ENCODE assay signal across 13 mouse cellular contexts in genomic region chr10:96234564-96235412, GRCm38 (mm10).
DNase-seq lines count a peak whose midpoint lies in the region; ATAC-seq lines count a peak whose summit lies in the region.
"Had no signal": no experiment of that assay in that cellular context is flagged by ENCODE, and none has a peak within 500 bp of the region (broad histone marks: within the 10 kb centered on the region; RNA-seq: fewer than 3 reads in every experiment).

No protein-coding gene starts in this region.

- no peak for ATAC-seq in midbrain, embryonic 14.5 days (ENCODE audit: low FRiP score, low TSS enrichment)
- no peak; the same call in 1 of the 2 replicates for ATAC-seq in embryonic facial prominence, embryonic 11.5 days (replicated peaks; ENCODE audit: insufficient number of reproducible peaks, low FRiP score, low TSS enrichment, low read depth)

- H3K9me3 ChIP-seq in midbrain, embryonic 14.5 days (ENCODE audit: control insufficient read depth, low read length), result no peaks in the 10 kb centered on the region
- no peaks in the 10 kb centered on the region for H3K9me3 ChIP-seq in midbrain, embryonic 10.5 days (replicated peaks)
- no peaks in the 10 kb centered on the region for H3K9me3 ChIP-seq in embryonic facial prominence, embryonic 11.5 days (replicated peaks; ENCODE audit: control insufficient read depth, low read length)
- H3K9me3 ChIP-seq: embryonic facial prominence, embryonic 13.5 days; liver, embryonic 15.5 days; midbrain, embryonic 12.5 days; neural tube, embryonic 12.5 days had no signal

- H3K27ac ChIP-seq in midbrain, embryonic 14.5 days (replicated peaks; ENCODE audit: low read depth, low read length), result no peak overlapping the region
- H3K27ac ChIP-seq in midbrain, embryonic 10.5 days (replicated peaks), result no peak overlapping the region
- no peak overlapping the region for H3K27ac ChIP-seq in embryonic facial prominence, embryonic 11.5 days (replicated peaks; ENCODE audit: low read depth, low read length)
- H3K27ac ChIP-seq: embryonic facial prominence, embryonic 13.5 days; liver, embryonic 15.5 days; midbrain, embryonic 12.5 days; neural tube, embryonic 12.5 days had no signal

- no peaks in the 10 kb centered on the region for H3K27me3 ChIP-seq in midbrain, embryonic 14.5 days (ENCODE audit: control insufficient read depth, insufficient read depth, low read length)
- H3K27me3 ChIP-seq in midbrain, embryonic 10.5 days (ENCODE audit: low read depth, poor library complexity, severe bottlenecking), result no peaks in the 10 kb centered on the region
- no peaks in the 10 kb centered on the region for H3K27me3 ChIP-seq in embryonic facial prominence, embryonic 11.5 days (ENCODE audit: control insufficient read depth, insufficient read depth, low read length)
- H3K27me3 ChIP-seq: embryonic facial prominence, embryonic 13.5 days; liver, embryonic 15.5 days; midbrain, embryonic 12.5 days; neural tube, embryonic 12.5 days had no signal

- intact Hi-C loops in left cerebral cortex, postnatal 10 days (cut with DNase I), result no loop called here

- H3K36me3 ChIP-seq in midbrain, embryonic 14.5 days (ENCODE audit: control insufficient read depth, insufficient read depth, low read length), result no peaks in the 10 kb centered on the region
- no peaks in the 10 kb centered on the region for H3K36me3 ChIP-seq in midbrain, embryonic 10.5 days
- H3K36me3 ChIP-seq in embryonic facial prominence, embryonic 11.5 days (replicated peaks; ENCODE audit: control insufficient read depth, insufficient read depth, low read depth, low read length), result no peaks in the 10 kb centered on the region
- H3K36me3 ChIP-seq: embryonic facial prominence, embryonic 13.5 days; liver, embryonic 15.5 days; midbrain, embryonic 12.5 days; neural tube, embryonic 12.5 days had no signal

- H3K4me2 ChIP-seq in midbrain, embryonic 14.5 days (ENCODE audit: low read length), result no peak overlapping the region
- H3K4me2 ChIP-seq in embryonic facial prominence, embryonic 11.5 days (ENCODE audit: low read depth, low read length), result no peak overlapping the region
- H3K4me2 ChIP-seq: embryonic facial prominence, embryonic 13.5 days; liver, embryonic 15.5 days; midbrain, embryonic 12.5 days; neural tube, embryonic 12.5 days had no signal

- DNase-seq in midbrain, embryonic 14.5 days, result peak; percentile 14
- no peak for DNase-seq in midbrain, embryonic 10.5 days (ENCODE audit: low spot score)
- peak; percentile 28 for DNase-seq in embryonic facial prominence, embryonic 11.5 days (ENCODE audit: low spot score)
- peak; percentile 39 for DNase-seq in kidney, postnatal 14 days
- peak; percentile 32 for DNase-seq in retina, postnatal 1 day
- no peak for DNase-seq in cerebellum, adult 9-10 months
- no peak for DNase-seq in left cerebral cortex, postnatal 10 days (ENCODE audit: extremely low spot score in 1 of 2, low spot score in 2 of 2)
- no peak for DNase-seq in lung, postnatal 25 days (ENCODE audit: low spot score)
- DNase-seq: layer of hippocampus, postnatal 36 days had no signal

- no peaks in the 10 kb centered on the region for H3K4me1 ChIP-seq in midbrain, embryonic 14.5 days (ENCODE audit: control insufficient read depth, insufficient read depth, low read length)
- H3K4me1 ChIP-seq in midbrain, embryonic 10.5 days, result peaks cover 4% of the 10 kb centered on the region
- no peaks in the 10 kb centered on the region; the same call in 1 of the 2 replicates for H3K4me1 ChIP-seq in embryonic facial prominence, embryonic 11.5 days (ENCODE audit: control insufficient read depth, insufficient read depth, low read length)
- H3K4me1 ChIP-seq: neural tube, embryonic 12.5 days had no signal

- H3K4me3 ChIP-seq in midbrain, embryonic 14.5 days (replicated peaks; ENCODE audit: low read depth, low read length), result no peak overlapping the region
- no peak overlapping the region for H3K4me3 ChIP-seq in midbrain, embryonic 10.5 days
- H3K4me3 ChIP-seq in embryonic facial prominence, embryonic 11.5 days (ENCODE audit: low read depth, low read length), result no peak overlapping the region
- H3K4me3 ChIP-seq: embryonic facial prominence, embryonic 13.5 days; liver, embryonic 15.5 days; midbrain, embryonic 12.5 days; neural tube, embryonic 12.5 days had no signal

- 72% methylated on average over 9 of the region's 10 CpGs for WGBS in midbrain, embryonic 14.5 days
- 71% methylated on average over 10 of the region's 10 CpGs for WGBS in midbrain, embryonic 10.5 days
- 48% methylated on average over 9 of the region's 10 CpGs for WGBS in embryonic facial prominence, embryonic 11.5 days

- no peak overlapping the region for H3K9ac ChIP-seq in midbrain, embryonic 14.5 days (replicated peaks; ENCODE audit: low read length)
- H3K9ac ChIP-seq in embryonic facial prominence, embryonic 11.5 days (replicated peaks; ENCODE audit: low read length), result no peak overlapping the region
- H3K9ac ChIP-seq: embryonic facial prominence, embryonic 13.5 days; liver, embryonic 15.5 days; midbrain, embryonic 12.5 days; neural tube, embryonic 12.5 days had no signal

Comparison
In these comparisons a context has a peak if more than half of its experiments do, and no peak if none do; other contexts are left out.
1. DNase-seq: peak in midbrain, embryonic 14.5 days (single experiment), embryonic facial prominence, embryonic 11.5 days (single experiment), kidney, postnatal 14 days (single experiment) and retina, postnatal 1 day (single experiment); none in midbrain, embryonic 10.5 days (single experiment), cerebellum, adult 9-10 months (single experiment), left cerebral cortex, postnatal 10 days (0 of 2) and lung, postnatal 25 days (single experiment).